Mouse (Mus musculus): ENCODE measurements at regions not wholly inside any gene's neighbourhood (a gene's known extent, or its start where the extent isn't known, plus 50 kb on each side); places are given as distances from the start of the nearest gene placed in this dataset.

DNA sequence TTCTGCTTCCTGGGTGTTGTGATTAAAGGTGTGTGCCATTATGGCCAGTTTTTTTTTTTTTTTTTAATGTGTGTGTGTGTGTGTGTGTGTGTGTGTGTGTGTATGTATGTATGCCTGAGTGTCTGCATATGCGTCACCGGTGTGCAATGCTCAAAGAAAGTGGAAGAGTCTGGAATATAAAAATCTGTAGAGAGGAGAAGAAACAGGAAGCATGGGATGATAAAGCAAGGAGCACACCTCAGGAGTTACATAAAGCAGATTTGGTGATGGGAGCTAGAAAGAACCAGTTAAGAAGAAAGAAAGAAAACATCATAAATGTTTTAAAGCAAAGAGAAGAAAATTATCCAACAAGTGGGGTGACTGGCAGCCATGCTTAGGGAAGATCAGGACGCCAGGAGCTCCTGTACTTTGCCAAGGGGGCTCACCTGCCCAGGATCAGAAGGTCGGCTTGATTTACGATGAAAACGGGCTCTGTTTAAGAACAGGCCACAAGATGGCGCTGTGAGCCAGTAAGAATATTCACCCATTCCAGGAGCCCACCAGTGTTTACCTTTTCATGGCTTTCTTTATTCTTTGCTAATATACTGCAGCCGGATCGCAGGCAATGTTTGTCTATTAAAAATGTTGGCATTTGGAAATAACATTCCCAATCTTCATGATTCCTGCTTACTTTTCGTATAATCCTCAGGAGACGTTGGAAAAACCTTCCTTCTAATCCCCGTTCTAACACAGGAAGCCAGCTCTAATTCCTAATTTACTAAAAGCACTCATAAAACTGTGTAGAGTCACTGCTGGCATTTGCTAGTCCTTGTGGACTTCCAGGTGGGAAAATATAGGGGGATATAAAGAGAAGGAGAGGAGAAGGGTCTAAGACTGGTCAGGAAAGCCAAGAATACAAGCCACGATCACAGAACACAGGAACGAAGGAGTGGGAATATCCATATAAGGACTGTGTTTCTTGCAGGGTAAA is 77.7 kb upstream of the Tapt1 start:
- peak; percentile 91 for DNase-seq
- no peaks in the 10 kb centered on the region for H3K36me3 ChIP-seq (ENCODE audit: insufficient read depth)
- H3K4me3 ChIP-seq (ENCODE audit: low read depth, low read length), result no peak overlapping the region
- no peak overlapping the region for H3K27ac ChIP-seq (ENCODE audit: low read depth)
- H3K27me3 ChIP-seq (ENCODE audit: insufficient read depth, low read length), result no peaks in the 10 kb centered on the region
- TF ChIP-seq CTCF (IDR thresholded peaks at IDR 0.05; ENCODE audit: low read depth), result peak; percentile 89
- no peaks in the 10 kb centered on the region for H3K9me3 ChIP-seq (ENCODE audit: low read depth, low read length)
- ATAC-seq (ENCODE audit: insufficient read depth), result peak; percentile 35; the same call in 1 of the 2 replicates
- no peaks in the 10 kb centered on the region for H3K4me1 ChIP-seq (ENCODE audit: insufficient read depth)
- H3K9ac ChIP-seq, result no peak overlapping the region
- peak overlapping the region; percentile 53 for H3K4me2 ChIP-seq
- WGBS, result 29% methylated on average over 14 of the region's 14 CpGs

DNA sequence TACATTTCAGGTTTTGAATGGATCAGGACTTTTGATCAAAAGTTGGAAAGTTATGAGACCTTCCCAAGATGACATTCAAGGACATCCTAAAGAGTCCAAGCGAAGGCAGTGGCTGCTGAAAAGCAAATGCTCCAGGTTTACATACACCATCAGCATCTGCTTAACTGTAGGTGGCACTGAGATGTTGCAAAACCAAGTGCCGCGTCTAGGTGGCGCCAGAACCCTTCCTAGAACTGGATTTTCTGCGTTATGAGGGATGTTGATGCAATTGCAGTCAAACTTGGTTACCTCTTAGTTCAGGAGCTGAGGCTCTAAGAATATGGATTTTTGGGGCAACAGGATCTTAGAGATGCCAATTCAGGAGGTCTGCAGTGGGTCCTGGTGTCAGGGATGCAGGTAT is 58.0 kb upstream of the Tapt1 start:
- ATAC-seq (ENCODE audit: insufficient read depth), result no peak
- WGBS, result 14% methylated on average over 5 of the region's 5 CpGs
- H3K9ac ChIP-seq, result no peak overlapping the region
- no peaks in the 10 kb centered on the region for H3K4me1 ChIP-seq (ENCODE audit: insufficient read depth)
- H3K9me3 ChIP-seq (ENCODE audit: low read depth, low read length), result no peaks in the 10 kb centered on the region
- no peak overlapping the region for H3K4me2 ChIP-seq
- TF ChIP-seq CTCF (IDR thresholded peaks at IDR 0.05; ENCODE audit: low read depth), result peak; percentile 97
- no peaks in the 10 kb centered on the region for H3K36me3 ChIP-seq (ENCODE audit: insufficient read depth)
- H3K4me3 ChIP-seq (ENCODE audit: low read depth, low read length), result no peak overlapping the region
- no peaks in the 10 kb centered on the region for H3K27me3 ChIP-seq (ENCODE audit: insufficient read depth, low read length)
- DNase-seq, result peak; percentile 95
- no peak overlapping the region for H3K27ac ChIP-seq (ENCODE audit: low read depth)
